Mouse (Mus musculus) ES-Bruce4 (cell line): ENCODE data around the gene Ccm2. TPM values are rescaled to one million over a fixed set of nuclear protein-coding genes. Genes with fewer than 3 reads are reported as not detected.

Experiments used
- H3K27ac ChIP-seq: 2 replicates; pipeline ENCODE4 v1.5.1; 2012; ENCODE audit warnings: low read length, inconsistent platforms; ENCODE audit not compliant: insufficient read depth
- H3K27me3 ChIP-seq: 2 replicates; pipeline ENCODE4 v1.6.1; 2012; ENCODE audit warnings: mild to moderate bottlenecking, low read length, inconsistent platforms; ENCODE audit not compliant: control insufficient read depth, poor library complexity, insufficient read depth, severe bottlenecking
- H3K36me3 ChIP-seq: 2 replicates; pipeline ENCODE4 v1.6.1; 2012; ENCODE audit warnings: inconsistent platforms, mild to moderate bottlenecking, low read length, moderate library complexity; ENCODE audit not compliant: control insufficient read depth, poor library complexity, insufficient read depth, severe bottlenecking
- H3K4me1 ChIP-seq: one replicate; pipeline ENCODE4 v1.8.1; 2011; ENCODE audit warnings: low read length; ENCODE audit not compliant: control insufficient read depth, insufficient read depth
- H3K4me3 ChIP-seq: 2 replicates; pipeline ENCODE4 v1.5.1; 2011; ENCODE audit warnings: low read depth, mild to moderate bottlenecking, low read length
- H3K9ac ChIP-seq: 2 replicates; pipeline ENCODE4 v1.6.1; 2012; ENCODE audit warnings: low read depth, mild to moderate bottlenecking, inconsistent platforms; ENCODE audit not compliant: poor library complexity, severe bottlenecking
- H3K9me3 ChIP-seq: replicated peaks from 2 replicates; pipeline ENCODE4 v1.6.1; 2012; ENCODE audit warnings: mild to moderate bottlenecking, low read length, inconsistent platforms; ENCODE audit not compliant: control insufficient read depth, poor library complexity, insufficient read depth, severe bottlenecking
- CTCF ChIP-seq: IDR thresholded peaks from one replicate; pipeline ENCODE4 v1.8.1; 2011; ENCODE audit warnings: low read depth, low read length
- EP300 ChIP-seq: IDR thresholded peaks from 2 replicates; pipeline ENCODE4 v1.6.1; 2011; ENCODE audit warnings: low read depth, low read length; ENCODE audit not compliant: insufficient read depth
- POLR2A ChIP-seq: IDR thresholded peaks from one replicate; pipeline ENCODE4 v1.8.1; 2011; ENCODE audit warnings: low read length; ENCODE audit not compliant: insufficient read depth
- polyA plus RNA-seq: library from polyadenylated mRNA; stranded (reverse); fragments of >200 nt; gene quantifications from 2 replicates; pipeline ENCODE4 v1.2.4, GENCODE M21; 2011; ENCODE audit warnings: low read depth; ENCODE audit not compliant: missing spikeins, insufficient read depth, insufficient read length

Ccm2 gene
- polyA plus RNA-seq, result 36.5 and 38.7 TPM in 2 replicates

GRCm38 (mm10) chr11:6546205-6547013 lies at the start of gene Ccm2:
Gene Ccm2, plus strand, starts transcription at chr11:6546887.
- H3K9me3 ChIP-seq, result no peaks in the 10 kb centered on the region
- H3K36me3 ChIP-seq, result peaks cover 3% of the 10 kb centered on the region; the same call in 1 of the 2 replicates
- no peaks in the 10 kb centered on the region for H3K27me3 ChIP-seq
- peaks cover 2% of the 10 kb centered on the region for H3K4me1 ChIP-seq
- peak within 1 kb of the TSS; percentile 97 for H3K27ac ChIP-seq
- TF ChIP-seq CTCF (no peak), POLR2A (peak; percentile 55)
- H3K9ac ChIP-seq, result peak within 1 kb of the TSS; percentile 88
- peak within 1 kb of the TSS; percentile 97 for H3K4me3 ChIP-seq

GRCm38 (mm10) chr11:6497311-6497948 lies 49.3 kb upstream of the Ccm2 start:
- Histone ChIP-seq H3K27me3 (no peaks in the 10 kb centered on the region), H3K27ac (no peak overlapping the region), H3K36me3 (no peaks in the 10 kb centered on the region), H3K4me1 (peaks cover 2% of the 10 kb centered on the region), H3K9ac (no peak overlapping the region), H3K9me3 (no peaks in the 10 kb centered on the region), H3K4me3 (no peak overlapping the region)
- no peak for TF ChIP-seq CTCF
- TF ChIP-seq EP300, result no peak
- no peak for TF ChIP-seq POLR2A

GRCm38 (mm10) chr11:6502506-6502905 lies 44.2 kb upstream of the Ccm2 start:
- no peak overlapping the region for H3K27ac ChIP-seq
- TF ChIP-seq EP300 (no peak), POLR2A (no peak), CTCF (no peak)
- no peaks in the 10 kb centered on the region for H3K9me3 ChIP-seq
- H3K9ac ChIP-seq, result no peak overlapping the region
- H3K4me3 ChIP-seq, result no peak overlapping the region
- peaks cover 2% of the 10 kb centered on the region for H3K4me1 ChIP-seq
- no peaks in the 10 kb centered on the region for H3K27me3 ChIP-seq
- no peaks in the 10 kb centered on the region for H3K36me3 ChIP-seq

DNA sequence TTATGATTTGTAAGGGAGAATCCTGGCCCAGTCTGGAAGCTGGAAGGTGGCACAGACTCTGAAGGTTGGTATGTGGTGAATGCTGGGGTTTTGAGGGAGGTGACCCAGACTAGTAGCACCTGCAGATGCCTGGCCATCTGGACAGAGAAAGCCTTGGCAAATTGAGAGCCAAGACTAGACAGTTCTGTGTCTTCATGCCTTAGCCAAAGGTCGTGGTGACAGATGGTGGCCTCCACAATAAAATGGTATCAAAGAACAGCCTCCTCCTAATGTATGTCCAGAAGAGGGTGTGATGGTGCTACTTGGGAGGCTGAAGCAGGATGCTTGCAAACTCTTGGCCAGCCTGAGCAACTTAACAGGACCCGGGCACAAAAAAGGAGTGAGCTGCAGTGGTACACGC lies 42.5 kb upstream of the Ccm2 start:
- no peak for TF ChIP-seq CTCF
- H3K9ac ChIP-seq, result no peak overlapping the region
- H3K4me3 ChIP-seq, result no peak overlapping the region
- H3K27ac ChIP-seq, result no peak overlapping the region
- no peaks in the 10 kb centered on the region for H3K36me3 ChIP-seq
- H3K27me3 ChIP-seq, result no peaks in the 10 kb centered on the region
- no peaks in the 10 kb centered on the region for H3K4me1 ChIP-seq
- H3K9me3 ChIP-seq, result no peaks in the 10 kb centered on the region

DNA sequence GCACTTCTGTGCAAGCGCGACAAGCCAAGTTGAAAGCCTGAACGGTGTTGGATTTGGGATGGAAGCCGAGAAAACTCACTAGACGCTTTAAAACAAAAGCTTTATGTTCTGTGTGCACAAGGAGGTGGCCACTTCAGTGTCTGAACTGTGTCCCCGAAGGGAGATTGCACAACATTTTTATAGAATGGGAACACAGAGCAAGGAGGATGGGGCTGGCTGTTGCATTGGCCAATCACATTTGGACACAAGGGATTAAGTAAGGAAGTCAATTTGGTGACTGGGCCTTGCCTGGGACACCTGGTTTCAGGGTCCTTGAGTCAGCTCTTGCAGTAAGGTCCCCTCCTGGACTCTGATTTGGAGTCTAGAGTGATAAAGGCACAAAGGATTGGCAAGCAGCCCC lies 42.0 kb upstream of the Ccm2 start:
- no peak overlapping the region for H3K9ac ChIP-seq
- H3K27ac ChIP-seq, result no peak overlapping the region
- no peak overlapping the region for H3K4me3 ChIP-seq
- H3K4me1 ChIP-seq, result no peaks in the 10 kb centered on the region
- TF ChIP-seq EP300, result no peak
- no peak for TF ChIP-seq CTCF
- no peak for TF ChIP-seq POLR2A
- no peaks in the 10 kb centered on the region for H3K36me3 ChIP-seq
- H3K27me3 ChIP-seq, result no peaks in the 10 kb centered on the region
- no peaks in the 10 kb centered on the region for H3K9me3 ChIP-seq

- H3K9ac ChIP-seq, result no peak overlapping the region
- TF ChIP-seq CTCF, result no peak
- no peak for TF ChIP-seq EP300
- TF ChIP-seq POLR2A, result no peak
- no peak overlapping the region for H3K4me3 ChIP-seq
- H3K27me3 ChIP-seq, result no peaks in the 10 kb centered on the region
- no peaks in the 10 kb centered on the region for H3K9me3 ChIP-seq
- H3K4me1 ChIP-seq, result no peaks in the 10 kb centered on the region
- no peaks in the 10 kb centered on the region for H3K36me3 ChIP-seq
- H3K27ac ChIP-seq, result no peak overlapping the region
Observed at GRCm38 (mm10) chr11:6506516-6506915, 40.2 kb upstream of the Ccm2 start.
